Mouse (Mus musculus) forelimb bud, embryonic 11.5 days (tissue): ENCODE measurements around the gene Hist2h2be.
"Not testable (repeated sequence)": the region's sequence is repeated elsewhere in the genome, so short reads cannot be mapped to it uniquely, and the experiment has no call there.

Experiments used
- DNase-seq: peaks from one replicate; pipeline ENCODE4 v3.0.0-alpha.2; 2012; ENCODE audit warnings: low read depth, low spot score

The Hist2h2be gene

DNA sequence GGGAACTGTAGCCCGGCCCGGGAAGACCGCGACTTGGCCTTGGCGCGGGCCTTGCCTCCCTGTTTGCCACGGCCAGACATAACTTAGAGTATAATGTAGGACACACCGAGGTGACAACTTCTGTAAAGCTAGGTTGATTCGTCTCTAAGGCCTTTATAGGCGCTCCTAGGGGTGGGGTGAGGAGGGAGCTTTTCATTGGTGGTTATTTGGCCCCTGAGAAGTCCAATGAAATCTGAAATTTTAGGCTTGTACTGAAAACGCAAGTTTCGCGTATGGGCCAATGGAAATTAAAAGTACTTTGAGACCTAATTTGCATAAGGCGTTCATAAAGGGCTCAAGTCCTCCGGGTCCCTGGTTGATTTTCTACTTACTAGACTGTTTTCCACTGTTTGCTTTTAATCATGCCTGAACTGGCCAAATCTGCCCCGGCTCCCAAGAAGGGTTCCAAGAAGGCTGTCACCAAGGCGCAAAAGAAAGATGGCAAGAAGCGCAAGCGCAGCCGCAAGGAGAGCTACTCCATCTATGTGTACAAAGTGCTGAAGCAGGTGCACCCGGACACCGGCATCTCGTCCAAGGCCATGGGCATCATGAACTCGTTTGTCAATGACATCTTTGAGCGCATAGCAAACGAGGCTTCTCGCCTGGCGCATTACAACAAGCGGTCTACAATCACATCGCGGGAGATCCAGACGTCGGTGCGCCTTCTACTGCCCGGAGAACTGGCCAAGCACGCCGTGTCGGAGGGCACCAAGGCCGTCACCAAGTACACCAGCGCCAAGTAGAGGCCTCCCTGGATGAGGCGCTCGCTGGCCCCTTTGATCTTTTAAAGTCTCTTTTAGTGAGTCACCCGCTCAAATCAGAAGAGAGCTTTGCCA, at the start of gene Hist2h2be, which contains the start of gene Hist2h2ac:
Gene Hist2h2be (plus strand): TSS at position 355 of the 875 bp plus-strand sequence.
Gene Hist2h2ac (minus strand): TSS at position 116 of the 875 bp plus-strand sequence.
- DNase-seq = peak; percentile 93

DNA sequence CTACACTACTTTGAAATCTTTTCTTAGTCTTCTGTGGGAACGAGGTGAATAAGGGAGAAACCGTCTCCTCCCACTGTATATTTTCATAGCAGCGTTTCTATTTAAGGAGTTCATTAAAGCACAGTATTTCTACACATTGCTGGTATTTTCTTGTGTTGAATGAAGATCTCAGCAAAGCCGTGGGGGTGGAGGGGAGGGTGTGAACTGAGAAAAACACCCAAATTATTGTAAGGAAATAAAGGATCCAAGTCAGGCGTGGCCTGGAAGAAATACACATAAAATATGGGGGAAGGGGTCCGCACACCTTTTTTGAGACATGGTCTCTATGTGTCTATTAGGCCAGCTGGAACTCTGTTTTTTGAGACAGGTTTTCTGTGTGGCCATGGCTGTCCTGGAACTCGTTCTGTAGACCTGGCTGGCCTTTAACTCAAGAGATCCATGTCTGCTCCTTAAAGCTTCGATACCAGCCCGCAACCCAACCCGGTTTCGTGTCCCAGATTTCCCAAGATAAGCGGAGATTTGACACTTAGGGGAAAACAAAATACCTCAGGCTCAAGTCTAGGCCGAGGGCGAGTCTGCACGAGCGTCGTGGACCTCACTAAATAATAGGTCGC, 49.2 kb upstream of the Hist2h2be start:
- DNase-seq = no peak

- peak; percentile 78 for DNase-seq
Measured at GRCm38 (mm10) chr3:96172197-96173178, 48.4 kb upstream of the Hist2h2be start, which contains the start of gene Sf3b4. Sf3b4 (plus strand) TSS chr3:96172332.

GRCm38 (mm10) chr3:96173185-96173584, 47.7 kb upstream of the Hist2h2be start:
- DNase-seq = no peak

GRCm38 (mm10) chr3:96174042-96174441, 46.9 kb upstream of the Hist2h2be start:
- not testable (repeated sequence) for DNase-seq

DNA sequence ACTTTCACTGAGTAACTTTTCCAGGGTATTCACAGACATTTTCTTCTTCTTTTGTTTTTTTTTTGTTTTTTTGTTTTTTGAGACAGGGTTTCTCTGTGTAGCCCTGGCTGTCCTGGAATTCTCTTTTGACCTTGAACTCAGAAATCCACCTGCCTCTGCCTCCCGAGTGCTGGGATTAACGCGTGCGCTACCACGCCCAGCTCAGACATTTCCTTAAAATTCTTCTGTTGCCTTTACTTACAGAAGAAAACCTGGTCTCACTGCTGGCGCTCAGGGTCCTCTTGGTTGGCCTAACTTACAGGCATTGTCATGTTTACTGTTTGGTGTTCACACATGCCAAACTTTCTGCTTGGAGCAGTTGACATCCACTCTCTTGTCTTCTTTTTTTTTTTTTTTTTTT, 45.7 kb upstream of the Hist2h2be start:
- DNase-seq = no peak

- no peak for DNase-seq
Measured at GRCm38 (mm10) chr3:96178427-96178826, 42.5 kb upstream of the Hist2h2be start.

DNA sequence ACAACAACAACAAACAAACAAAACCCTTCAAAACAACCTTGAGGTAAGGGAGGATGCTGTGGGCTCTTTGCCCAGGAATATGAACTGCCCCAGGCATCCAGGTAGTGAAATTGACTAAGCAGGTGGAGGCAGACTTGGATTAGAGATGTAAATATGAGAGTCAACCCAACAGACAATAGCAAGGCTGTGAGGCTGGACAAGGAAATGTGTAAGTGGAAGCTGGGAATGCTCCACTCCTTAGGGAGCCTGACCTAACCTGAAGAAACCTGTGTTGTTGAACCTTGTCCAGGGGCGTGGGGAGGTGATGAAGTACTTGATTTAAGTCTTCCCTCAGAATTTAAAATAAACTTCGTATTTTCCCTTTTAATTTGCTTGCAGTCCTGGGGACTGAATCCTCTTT, 42.0 kb upstream of the Hist2h2be start:
- no peak for DNase-seq

DNA sequence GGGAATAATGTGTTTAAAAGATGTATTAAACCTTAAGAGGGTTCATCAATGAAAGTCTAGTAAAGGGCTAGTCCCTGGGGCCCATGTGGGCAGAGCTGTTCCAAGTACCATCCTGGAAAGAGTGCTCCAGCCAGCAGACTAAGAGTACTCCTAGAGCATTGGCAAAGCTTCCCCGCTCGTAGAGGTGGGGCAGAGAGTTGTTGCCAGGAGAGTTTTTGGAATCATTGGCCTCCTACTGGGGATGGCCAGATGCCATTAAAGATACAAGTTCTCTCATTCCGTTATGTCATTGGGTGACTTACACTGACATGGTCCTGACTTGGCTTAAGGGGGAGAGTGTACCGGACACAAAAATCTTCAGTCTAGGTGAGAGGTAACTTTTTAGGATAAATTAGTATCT, 41.4 kb upstream of the Hist2h2be start:
- DNase-seq = no peak

DNA sequence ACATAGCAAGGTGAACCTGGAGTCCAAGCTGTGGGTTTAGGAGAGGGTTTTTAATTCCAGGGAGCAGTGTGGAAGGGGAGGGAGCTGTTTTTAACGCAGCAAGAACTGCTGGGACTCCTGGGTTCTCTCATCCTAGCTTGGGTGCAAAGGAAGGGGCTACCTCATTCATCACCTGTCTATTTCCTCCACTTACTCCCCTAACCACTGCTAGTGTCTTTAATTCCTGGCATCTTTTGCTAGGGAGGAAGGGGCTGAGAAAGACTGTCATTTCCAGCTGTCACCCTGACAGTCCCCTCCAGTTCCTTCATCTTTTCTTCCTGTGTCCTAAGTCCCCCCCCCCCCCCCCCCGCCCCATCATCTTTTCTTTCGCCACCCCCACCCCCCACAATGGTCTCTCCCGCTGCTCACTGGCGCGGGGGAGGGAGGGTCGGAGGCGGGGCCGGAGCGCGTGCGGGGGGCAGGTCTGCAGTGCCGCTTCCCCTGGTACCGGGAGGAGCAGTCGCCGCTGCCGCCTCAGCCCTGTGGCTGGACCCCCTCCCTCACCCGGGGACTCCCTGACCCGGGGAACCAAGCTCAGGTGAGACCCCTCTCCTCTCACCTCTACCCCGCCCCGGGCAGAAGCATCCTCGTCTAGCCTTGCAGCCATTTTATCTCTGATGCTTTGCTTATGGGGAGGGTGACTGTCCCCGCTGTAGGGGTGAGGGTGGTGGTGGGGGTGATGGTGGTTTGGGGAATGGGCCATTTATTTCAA, 40.0 kb upstream of the Hist2h2be start, which contains the start of gene Sv2a:
Gene Sv2a (plus strand): TSS at position 425 of the 751 bp plus-strand sequence.
- DNase-seq = no peak

- no peak for DNase-seq
Measured at GRCm38 (mm10) chr3:96181510-96182381, 39.2 kb upstream of the Hist2h2be start.

GRCm38 (mm10) chr3:96182382-96182776, 38.5 kb upstream of the Hist2h2be start:
- no peak for DNase-seq

DNA sequence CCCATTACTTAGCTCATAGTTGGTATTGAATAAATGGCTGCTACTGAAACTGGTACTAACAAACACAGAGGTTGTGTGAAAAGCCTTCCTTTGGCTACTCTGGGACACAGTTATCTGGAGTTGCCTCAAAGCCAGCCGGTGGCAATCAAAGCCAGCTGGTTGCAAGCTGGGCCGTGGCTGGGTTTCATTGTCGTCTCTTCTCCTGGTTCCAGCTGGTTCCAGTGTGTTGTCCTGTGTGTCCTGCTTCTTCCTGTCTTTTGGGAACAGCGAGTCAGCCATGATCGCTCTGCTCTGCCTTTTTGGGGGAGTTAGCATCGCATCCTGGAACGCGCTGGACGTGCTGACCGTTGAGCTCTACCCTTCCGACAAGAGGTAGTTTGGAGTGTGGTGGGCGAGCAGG, 27.9 kb upstream of the Hist2h2be start:
- no peak for DNase-seq

DNA sequence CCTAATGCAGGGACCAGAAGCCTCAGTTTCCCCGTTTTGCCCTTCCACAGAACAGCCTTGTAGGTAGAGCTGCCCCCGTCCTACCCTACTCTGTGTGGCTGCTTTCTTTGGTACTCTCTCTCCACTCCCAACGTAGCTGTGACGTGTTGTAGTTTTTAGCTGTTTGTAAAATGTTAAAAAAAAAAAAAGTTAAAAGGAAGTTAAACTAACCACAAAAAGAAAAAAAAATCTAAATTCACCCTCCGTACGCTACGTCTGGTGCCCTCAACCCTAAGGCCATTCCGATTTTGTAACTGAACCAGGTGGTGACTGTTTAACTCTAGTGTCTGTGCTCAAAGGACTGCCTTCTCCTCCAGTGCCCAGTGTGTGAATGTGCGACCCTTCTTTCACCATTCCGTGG, 26.0 kb upstream of the Hist2h2be start:
- no peak for DNase-seq

GRCm38 (mm10) chr3:96195616-96196313, 25.2 kb upstream of the Hist2h2be start:
- DNase-seq = no peak

DNA sequence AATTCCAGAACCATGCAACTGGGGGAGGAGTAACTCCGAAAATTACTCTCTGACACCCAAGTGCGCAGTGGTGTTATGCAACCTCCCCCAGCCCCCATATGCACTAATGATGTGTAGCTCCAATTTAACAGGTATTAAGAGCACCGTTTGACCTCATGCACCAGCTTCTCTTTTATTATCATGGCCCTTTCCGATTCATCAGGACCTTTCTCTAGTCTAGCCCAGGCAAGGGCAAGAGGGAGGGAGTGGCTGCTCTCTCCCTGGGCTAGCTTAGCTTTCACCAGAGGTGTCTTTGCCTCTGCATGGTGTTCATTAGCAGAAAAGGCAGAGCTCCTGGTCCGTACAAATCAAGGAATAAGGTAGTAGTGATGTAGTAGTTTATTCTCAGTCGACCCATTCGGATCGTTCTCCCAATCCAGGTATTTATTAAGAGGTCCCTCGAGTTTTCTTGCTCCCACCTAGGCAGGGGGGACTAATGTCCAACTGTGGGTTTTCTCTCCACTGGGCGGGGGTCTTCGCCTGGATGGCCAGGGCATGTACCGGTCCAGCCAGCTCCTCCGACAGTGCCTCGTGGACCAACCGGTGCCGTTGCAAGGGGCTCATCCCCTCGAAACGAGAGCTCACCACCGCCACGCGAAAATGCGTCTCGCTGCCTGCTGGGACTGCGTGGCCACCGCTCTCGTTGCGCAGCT, 24.3 kb upstream of the Hist2h2be start:
- DNase-seq = no peak

DNA sequence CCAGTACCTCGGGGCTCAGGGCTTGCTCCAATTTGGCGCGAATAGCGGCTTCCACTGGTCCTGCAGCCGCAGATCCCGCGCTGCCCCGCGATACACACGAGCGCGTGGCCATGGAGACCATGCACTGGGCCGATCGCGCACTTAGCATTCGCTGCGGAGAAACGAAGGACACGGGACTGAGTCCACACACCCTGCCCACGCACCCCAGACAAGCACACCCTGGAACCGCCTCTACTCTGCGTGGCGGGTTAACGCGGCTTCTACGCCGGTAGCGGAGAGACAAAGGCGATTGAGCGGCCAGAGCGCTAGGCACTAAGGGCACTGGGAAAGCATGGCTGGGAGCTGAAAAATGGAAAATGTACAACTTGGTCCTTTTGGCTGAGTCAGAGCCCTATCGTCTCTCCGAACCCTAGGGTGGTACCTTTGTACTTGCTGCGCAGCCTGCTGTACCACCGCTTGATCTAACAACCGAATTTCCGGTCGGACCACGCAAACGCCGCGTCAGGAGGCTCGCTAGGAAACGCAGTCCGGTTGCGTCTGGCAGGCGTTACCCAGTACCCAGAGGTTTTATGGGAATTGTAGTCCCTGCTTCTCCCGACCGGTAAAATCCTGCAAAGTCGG, 23.7 kb upstream of the Hist2h2be start:
- peak; percentile 92 for DNase-seq

GRCm38 (mm10) chr3:96198181-96198580, 22.7 kb upstream of the Hist2h2be start:
- DNase-seq = no peak
